Mouse (Mus musculus): ENCODE results near the gene Atp6v1g2.

GRCm38 (mm10) chr17:35247144-35247543 lies 13.7 kb downstream of the Atp6v1g2 start:
- no peak for TF ChIP-seq CTCF (IDR thresholded peaks at IDR 0.05; ENCODE audit: low read depth, low read length)
- TF ChIP-seq GATA1 (IDR thresholded peaks at IDR 0.05; ENCODE audit: borderline replicate concordance, low read length): no peak

Data from G1E (cell line).